Mouse (Mus musculus): ENCODE results near the gene Cwc15. TPM values are rescaled to one million over a fixed set of nuclear protein-coding genes. Genes with fewer than 3 reads are reported as not detected.

Cwc15 gene
- polyA plus RNA-seq, 1 experiment from 2014 or later, result 150 TPM

Other genes starting within 250 kb of the Cwc15 start
- 28.5 and 47.8 TPM in 2 replicates for gene Sesn3, start 225.6 kb upstream of the Cwc15 start, polyA plus RNA-seq (2014; fragmentation: Nextera tagmentation; extraction: Ambion mirVana)
- gene Endod1, start 119.1 kb upstream of the Cwc15 start, polyA plus RNA-seq (2014; fragmentation: Nextera tagmentation; extraction: Ambion mirVana), result 20.1 and 22.4 TPM in 2 replicates
- gene Kdm4d, start 135 bp upstream of the Cwc15 start, polyA plus RNA-seq (2014; fragmentation: Nextera tagmentation; extraction: Ambion mirVana), result 0.45 and 0.98 TPM in 2 replicates
- 8.7 and 12.5 TPM in 2 replicates for gene Amotl1, start 144.4 kb downstream of the Cwc15 start, polyA plus RNA-seq (2014; fragmentation: Nextera tagmentation; extraction: Ambion mirVana)
- gene Piwil4, start 240.1 kb downstream of the Cwc15 start, polyA plus RNA-seq (2014; fragmentation: Nextera tagmentation; extraction: Ambion mirVana), result 0.40 and 0.41 TPM in 2 replicates

Measured in midbrain, embryonic 14.5 days (tissue).